Mouse (Mus musculus): Measurements from ENCODE around the gene Rapgef3. TPM values are rescaled to one million over a fixed set of nuclear protein-coding genes. Genes with fewer than 3 reads are reported as not detected.

Gene Rapgef3
- 0.05 TPM in 1 of 2 replicates, not detected in the other for polyA plus RNA-seq (2012)

- TF ChIP-seq GATA1 (IDR thresholded peaks at IDR 0.05; ENCODE audit: low read length), result no peak
These were observed at the start of gene Rapgef3 for GRCm38 (mm10) chr15:97767280-97768186. TSS of gene Rapgef3 (minus strand) at chr15:97767972.

GRCm38 (mm10) chr15:97816199-97816994 is 48.6 kb upstream of the Rapgef3 start:
- no peak for TF ChIP-seq GATA1 (IDR thresholded peaks at IDR 0.05; ENCODE audit: low read length)

GRCm38 (mm10) chr15:97815254-97815653 is 47.5 kb upstream of the Rapgef3 start:
- TF ChIP-seq GATA1 (IDR thresholded peaks at IDR 0.05; ENCODE audit: low read length), result no peak

- no peak for TF ChIP-seq GATA1 (IDR thresholded peaks at IDR 0.05; ENCODE audit: low read length)
These were observed 46.9 kb upstream of the Rapgef3 start for GRCm38 (mm10) chr15:97814703-97815102.

GRCm38 (mm10) chr15:97813452-97814204 is 45.9 kb upstream of the Rapgef3 start:
- no peak for TF ChIP-seq GATA1 (IDR thresholded peaks at IDR 0.05; ENCODE audit: low read length)

- no peak for TF ChIP-seq GATA1 (IDR thresholded peaks at IDR 0.05; ENCODE audit: low read length)
These were observed 45.1 kb upstream of the Rapgef3 start for GRCm38 (mm10) chr15:97812875-97813274.

- TF ChIP-seq GATA1 (IDR thresholded peaks at IDR 0.05; ENCODE audit: low read length), result no peak
These were observed 44.4 kb upstream of the Rapgef3 start for GRCm38 (mm10) chr15:97812126-97812525.

- no peak for TF ChIP-seq GATA1 (IDR thresholded peaks at IDR 0.05; ENCODE audit: low read length)
These were observed 43.5 kb upstream of the Rapgef3 start for GRCm38 (mm10) chr15:97811307-97811706.

GRCm38 (mm10) chr15:97810399-97810798 is 42.6 kb upstream of the Rapgef3 start:
- no peak for TF ChIP-seq GATA1 (IDR thresholded peaks at IDR 0.05; ENCODE audit: low read length)

- no peak for TF ChIP-seq GATA1 (IDR thresholded peaks at IDR 0.05; ENCODE audit: low read length)
These were observed 42.2 kb upstream of the Rapgef3 start for GRCm38 (mm10) chr15:97809942-97810341.

GRCm38 (mm10) chr15:97809206-97809605 is 41.4 kb upstream of the Rapgef3 start:
- no peak for TF ChIP-seq GATA1 (IDR thresholded peaks at IDR 0.05; ENCODE audit: low read length)

- TF ChIP-seq GATA1 (IDR thresholded peaks at IDR 0.05; ENCODE audit: low read length), result no peak
These were observed 40.8 kb upstream of the Rapgef3 start for GRCm38 (mm10) chr15:97808532-97808931.

- TF ChIP-seq GATA1 (IDR thresholded peaks at IDR 0.05; ENCODE audit: low read length), result no peak
These were observed 40.1 kb upstream of the Rapgef3 start for GRCm38 (mm10) chr15:97807867-97808266.

GRCm38 (mm10) chr15:97802575-97802974 is 34.8 kb upstream of the Rapgef3 start:
- TF ChIP-seq GATA1 (IDR thresholded peaks at IDR 0.05; ENCODE audit: low read length), result no peak

- no peak for TF ChIP-seq GATA1 (IDR thresholded peaks at IDR 0.05; ENCODE audit: low read length)
These were observed 34.0 kb upstream of the Rapgef3 start for GRCm38 (mm10) chr15:97801811-97802210.

- TF ChIP-seq GATA1 (IDR thresholded peaks at IDR 0.05; ENCODE audit: low read length), result no peak
These were observed 33.1 kb upstream of the Rapgef3 start for GRCm38 (mm10) chr15:97800853-97801252.

Measured in G1E-ER4 (cell line).